Comparison of ENCODE assay signal across 9 mouse cellular contexts in the genomic region with DNA sequence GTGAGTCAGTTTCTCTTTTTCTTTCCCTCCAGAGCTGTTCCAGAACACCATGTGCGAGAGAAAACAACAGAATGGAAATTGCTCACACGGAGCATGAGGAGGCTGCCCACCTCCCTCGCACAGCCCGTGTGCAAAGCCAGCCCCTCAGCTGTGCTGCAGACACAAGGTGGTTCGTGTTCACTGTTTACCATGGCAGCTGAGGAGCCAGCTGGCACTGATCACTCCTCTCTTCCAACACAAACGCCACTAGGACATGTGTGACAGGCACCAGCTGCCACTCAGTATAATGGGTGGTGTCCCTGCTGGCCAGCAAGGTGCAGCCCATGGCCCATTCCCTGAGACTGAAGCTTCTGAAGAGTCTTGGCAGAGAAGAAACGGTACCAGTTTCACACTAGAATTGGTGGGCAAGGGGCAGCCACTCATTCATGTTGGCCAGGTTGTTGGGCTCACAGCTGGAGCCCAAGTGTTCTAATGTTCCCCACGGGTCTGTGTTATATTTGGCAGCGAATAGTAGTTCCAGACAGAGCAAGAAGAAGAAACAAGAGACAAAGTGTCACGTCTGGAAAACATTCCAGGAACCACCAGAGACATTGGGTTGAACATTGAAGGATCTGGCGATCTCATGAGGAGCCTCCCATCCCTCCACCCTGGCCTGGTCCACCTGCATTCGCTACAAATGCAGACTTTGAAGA.
DNase-seq lines count a peak whose midpoint lies in the region; ATAC-seq and TF ChIP-seq lines count a peak whose summit lies in the region.
"Had no signal": no experiment of that assay in that cellular context is flagged by ENCODE, and none has a peak within 500 bp of the region (broad histone marks: within the 10 kb centered on the region; RNA-seq: fewer than 3 reads in every experiment).

No protein-coding gene starts in this region.

- H3K27ac ChIP-seq in neural tube, embryonic 13.5 days (replicated peaks): no peak overlapping the region
- H3K27ac ChIP-seq in neural tube, embryonic 15.5 days (replicated peaks): no peak overlapping the region
- H3K27ac ChIP-seq in intestine, postnatal 0 days (ENCODE audit: low read depth, low read length): no peak overlapping the region
- H3K27ac ChIP-seq: liver, embryonic 12.5 days had no signal

- H3K9ac ChIP-seq in neural tube, embryonic 13.5 days: no peak overlapping the region
- no peak overlapping the region for H3K9ac ChIP-seq in neural tube, embryonic 15.5 days (replicated peaks)
- H3K9ac ChIP-seq in intestine, postnatal 0 days (ENCODE audit: low read depth, low read length): no peak overlapping the region
- H3K9ac ChIP-seq: liver, embryonic 12.5 days had no signal

- H3K27me3 ChIP-seq in neural tube, embryonic 13.5 days: no peaks in the 10 kb centered on the region
- no peaks in the 10 kb centered on the region for H3K27me3 ChIP-seq in neural tube, embryonic 15.5 days (replicated peaks)
- H3K27me3 ChIP-seq in intestine, postnatal 0 days (replicated peaks; ENCODE audit: control insufficient read depth, insufficient read depth, low read length): no peaks in the 10 kb centered on the region
- H3K27me3 ChIP-seq: liver, embryonic 12.5 days had no signal

- no peaks in the 10 kb centered on the region for H3K36me3 ChIP-seq in neural tube, embryonic 13.5 days
- no peaks in the 10 kb centered on the region for H3K36me3 ChIP-seq in neural tube, embryonic 15.5 days
- no peaks in the 10 kb centered on the region for H3K36me3 ChIP-seq in intestine, postnatal 0 days (ENCODE audit: control insufficient read depth, insufficient read depth)
- H3K36me3 ChIP-seq: liver, embryonic 12.5 days had no signal

- peak; percentile 53; the same call in 1 of the 2 replicates for ATAC-seq in neural tube, embryonic 13.5 days (ENCODE audit: low read depth)
- ATAC-seq in neural tube, embryonic 15.5 days (ENCODE audit: low FRiP score): no peak
- ATAC-seq in intestine, postnatal 0 days: no peak
- ATAC-seq: liver, embryonic 12.5 days had no signal

- H3K9me3 ChIP-seq in neural tube, embryonic 13.5 days: no peaks in the 10 kb centered on the region
- H3K9me3 ChIP-seq in neural tube, embryonic 15.5 days (replicated peaks): no peaks in the 10 kb centered on the region
- H3K9me3 ChIP-seq in intestine, postnatal 0 days (ENCODE audit: control insufficient read depth): no peaks in the 10 kb centered on the region
- H3K9me3 ChIP-seq: liver, embryonic 12.5 days had no signal

- TF ChIP-seq CTCF in intestine, postnatal 0 days (IDR thresholded peaks at IDR 0.05; ENCODE audit: low read depth): no peak

- H3K4me1 ChIP-seq in neural tube, embryonic 13.5 days (replicated peaks): no peaks in the 10 kb centered on the region
- no peaks in the 10 kb centered on the region for H3K4me1 ChIP-seq in neural tube, embryonic 15.5 days
- H3K4me1 ChIP-seq in intestine, postnatal 0 days (replicated peaks; ENCODE audit: control insufficient read depth, insufficient read depth, low read length): no peaks in the 10 kb centered on the region
- H3K4me1 ChIP-seq: liver, embryonic 12.5 days had no signal

- no peak overlapping the region for H3K4me3 ChIP-seq in neural tube, embryonic 13.5 days
- H3K4me3 ChIP-seq in neural tube, embryonic 15.5 days (replicated peaks): no peak overlapping the region
- no peak overlapping the region for H3K4me3 ChIP-seq in intestine, postnatal 0 days (ENCODE audit: low read depth, low read length)
- H3K4me3 ChIP-seq: liver, embryonic 12.5 days had no signal

- 64% methylated on average over 12 of the region's 12 CpGs for WGBS in neural tube, embryonic 13.5 days
- 58% methylated on average over 12 of the region's 12 CpGs for WGBS in neural tube, embryonic 15.5 days
- 70% methylated on average over 12 of the region's 12 CpGs for WGBS in intestine, postnatal 0 days

- DNase-seq in cerebellum, postnatal 25 days: peak; percentile 12 to 14
- no peak for DNase-seq in cerebellum, adult 18-20 months
- peak; percentile 40 to 73 for DNase-seq in left cerebral cortex, adult 18-20 months (ENCODE audit: low spot score in 2 of 2)
- peak; percentile 73 for DNase-seq in telencephalon, adult 2 months (ENCODE audit: low read depth, low spot score)
- no peak for DNase-seq in adrenal gland, adult 18-20 months (ENCODE audit: low spot score in 2 of 2)

- H3K4me2 ChIP-seq in neural tube, embryonic 13.5 days: no peak overlapping the region
- H3K4me2 ChIP-seq in neural tube, embryonic 15.5 days: no peak overlapping the region
- no peak overlapping the region for H3K4me2 ChIP-seq in intestine, postnatal 0 days (replicated peaks; ENCODE audit: low read depth)
- H3K4me2 ChIP-seq: liver, embryonic 12.5 days had no signal

Comparison
In these comparisons a context has a peak if more than half of its experiments do, and no peak if none do; other contexts are left out.
1. DNase-seq: peak in cerebellum, postnatal 25 days (2 of 2), left cerebral cortex, adult 18-20 months (2 of 2) and telencephalon, adult 2 months (single experiment); none in cerebellum, adult 18-20 months (0 of 2) and adrenal gland, adult 18-20 months (0 of 2).